Mouse (Mus musculus): ENCODE data around the gene Tlr4.

Tlr4 gene

GRCm38 (mm10) chr4:66827463-66828162, at the start of gene Tlr4:
Gene Tlr4 (plus strand): TSS chr4:66827584.
- no peak for DNase-seq (ENCODE audit: low read depth, low spot score)

- DNase-seq (ENCODE audit: low read depth, low spot score), result no peak
Observed at GRCm38 (mm10) chr4:66794283-66794682, 33.1 kb upstream of the Tlr4 start.

DNA sequence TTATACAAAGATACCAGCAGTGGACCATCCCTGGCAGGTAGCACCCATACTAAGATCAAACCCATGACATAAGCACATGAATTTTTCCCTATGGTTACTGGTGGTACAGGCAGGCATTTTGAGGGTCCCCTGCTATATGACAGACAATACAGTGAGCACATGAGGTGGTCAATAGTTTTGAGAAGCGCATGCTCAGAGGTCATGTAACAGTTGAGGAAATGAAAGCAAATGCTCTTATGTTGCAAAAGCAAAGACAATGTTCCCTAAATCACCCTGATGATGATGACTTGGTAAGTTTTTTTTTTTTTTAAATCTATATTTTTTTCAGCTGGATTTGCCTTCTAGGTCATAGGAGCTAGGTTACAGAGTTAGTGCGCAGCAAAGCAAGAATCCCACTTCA, 30.7 kb upstream of the Tlr4 start:
- no peak for DNase-seq (ENCODE audit: low read depth, low spot score)

DNA sequence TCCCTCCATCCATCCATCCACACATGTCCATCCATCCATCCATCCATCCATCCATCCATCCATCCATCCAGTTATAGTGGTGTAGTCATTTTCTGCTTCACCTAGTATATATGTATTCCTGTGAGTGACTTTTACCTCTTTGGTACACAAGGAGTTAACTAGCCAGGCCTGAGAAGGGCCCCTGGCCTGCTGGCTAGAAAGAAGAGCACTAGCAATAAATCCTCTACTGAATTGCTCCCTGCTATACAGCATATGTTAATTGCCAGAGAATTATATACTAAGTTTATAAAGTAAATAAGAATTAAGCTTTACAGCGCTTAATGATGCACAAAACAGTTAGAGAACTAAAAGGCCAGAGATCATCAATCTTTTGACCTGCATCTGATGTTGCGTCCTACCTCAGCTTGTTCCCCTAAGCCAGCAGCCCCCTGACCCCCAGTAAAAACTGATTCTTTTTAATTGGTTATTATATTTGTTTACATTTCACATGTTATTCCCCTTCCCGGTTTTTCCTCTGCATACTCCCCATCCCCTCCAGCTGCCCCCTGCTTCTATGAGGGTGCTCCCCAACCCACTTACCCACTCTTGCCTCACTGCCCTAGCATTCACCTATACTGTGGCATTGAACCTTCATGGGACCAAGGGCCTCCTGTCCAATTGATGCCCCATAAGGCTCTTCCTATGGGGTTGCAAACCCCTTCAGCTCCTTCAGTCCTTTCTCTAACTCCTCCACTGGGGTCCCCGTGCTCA, 22.7 kb upstream of the Tlr4 start:
- DNase-seq (ENCODE audit: low read depth, low spot score), result no peak

GRCm38 (mm10) chr4:66805747-66806146, 21.6 kb upstream of the Tlr4 start:
- DNase-seq (ENCODE audit: low read depth, low spot score), result no peak

- DNase-seq (ENCODE audit: low read depth, low spot score), result no peak
Observed at GRCm38 (mm10) chr4:66816364-66817026, 10.9 kb upstream of the Tlr4 start.

- no peak for DNase-seq (ENCODE audit: low read depth, low spot score)
Observed at GRCm38 (mm10) chr4:66821171-66821570, 6.2 kb upstream of the Tlr4 start.

- no peak for DNase-seq (ENCODE audit: low read depth, low spot score)
Observed at GRCm38 (mm10) chr4:66821764-66822163, 5.6 kb upstream of the Tlr4 start.

DNA sequence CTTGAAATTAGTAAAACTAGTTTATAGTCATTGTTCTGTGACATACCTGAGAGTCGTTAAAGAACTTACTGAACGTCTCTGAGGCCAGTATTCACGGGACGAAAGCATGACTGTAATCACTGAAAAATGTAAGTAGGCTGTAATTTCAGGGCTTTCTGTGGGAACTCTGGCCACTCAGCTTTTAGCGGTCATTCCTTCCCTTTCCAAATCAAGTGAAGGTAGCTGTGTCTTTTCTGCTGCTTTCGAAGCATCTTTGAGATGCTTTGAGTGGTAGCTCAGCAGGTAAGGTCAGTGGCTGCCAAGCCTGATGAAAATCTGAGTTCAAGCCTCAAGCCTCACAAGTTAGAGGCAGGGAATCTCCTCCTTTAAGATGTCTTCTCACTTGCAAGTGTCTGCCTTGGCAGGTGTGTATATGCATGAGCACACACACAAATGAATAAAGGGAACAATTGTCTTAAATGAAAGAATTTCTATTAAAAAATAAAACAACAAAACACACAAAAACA, 832 bp downstream of the Tlr4 start:
- no peak for DNase-seq (ENCODE audit: low read depth, low spot score)

DNA sequence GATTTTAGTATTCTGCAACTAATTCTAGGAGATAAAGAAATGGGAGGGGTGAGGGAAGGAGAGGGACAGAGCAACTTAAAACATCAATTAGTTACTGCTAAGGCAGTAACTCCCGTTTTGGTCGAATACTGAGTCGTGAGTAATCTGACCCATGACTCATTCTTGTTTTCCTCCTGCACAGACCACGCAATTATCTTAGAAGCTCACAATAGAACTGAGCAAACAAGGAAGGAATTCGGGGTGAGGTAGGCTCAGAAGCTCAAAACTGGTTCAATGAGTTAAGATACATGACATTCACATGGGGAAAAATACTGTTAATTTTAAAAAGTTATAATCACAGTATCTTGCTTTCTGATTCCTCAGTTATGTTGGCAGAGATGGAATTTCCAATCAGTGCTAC, 1.3 kb downstream of the Tlr4 start:
- DNase-seq (ENCODE audit: low read depth, low spot score), result no peak

DNA sequence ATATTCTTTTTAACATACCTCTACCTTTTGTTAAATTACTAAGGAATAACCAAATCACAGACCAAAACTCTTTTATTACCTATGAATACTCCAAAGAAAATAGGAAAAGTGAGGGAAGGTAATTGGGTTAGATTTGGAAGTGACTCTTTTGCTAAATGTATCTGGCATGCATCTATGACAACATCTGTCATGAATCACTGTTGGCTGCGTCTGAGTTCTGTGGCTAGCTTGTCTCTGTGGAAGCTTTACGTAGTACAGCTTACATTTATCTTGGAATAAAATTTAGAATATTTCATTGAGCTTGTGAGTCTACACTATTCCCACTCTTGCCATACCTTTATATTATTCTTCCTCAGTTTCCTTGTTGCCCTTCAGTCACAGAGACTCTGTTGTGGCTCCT, 10.7 kb downstream of the Tlr4 start:
- no peak for DNase-seq (ENCODE audit: low read depth, low spot score)

GRCm38 (mm10) chr4:66843255-66843654, 15.9 kb downstream of the Tlr4 start:
- DNase-seq (ENCODE audit: low read depth, low spot score), result no peak

DNA sequence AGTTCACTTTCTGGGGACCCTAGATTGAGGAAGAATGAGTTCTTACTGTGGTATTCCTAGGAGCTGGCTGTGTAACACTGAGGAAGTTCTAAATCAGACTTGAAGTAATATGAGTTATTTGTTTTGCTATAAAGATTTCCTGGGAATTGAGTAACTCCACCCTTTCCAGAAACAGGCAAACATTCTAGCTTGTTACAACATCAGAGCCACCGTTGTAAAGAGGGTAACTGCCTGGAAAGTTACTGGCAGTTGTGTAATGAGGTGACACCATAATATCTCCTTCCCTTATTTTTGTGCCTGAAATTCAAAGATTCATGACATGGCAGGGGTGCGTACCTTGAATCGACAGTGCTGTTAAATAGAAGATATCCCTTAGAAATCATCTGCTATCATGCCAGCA, 24.6 kb downstream of the Tlr4 start:
- DNase-seq (ENCODE audit: low read depth, low spot score), result no peak

GRCm38 (mm10) chr4:66856992-66857391, 29.6 kb downstream of the Tlr4 start:
- no peak for DNase-seq (ENCODE audit: low read depth, low spot score)

- DNase-seq (ENCODE audit: low read depth, low spot score), result no peak
Observed at GRCm38 (mm10) chr4:66869919-66870318, 42.5 kb downstream of the Tlr4 start.

GRCm38 (mm10) chr4:66872026-66872425, 44.6 kb downstream of the Tlr4 start:
- no peak for DNase-seq (ENCODE audit: low read depth, low spot score)

DNA sequence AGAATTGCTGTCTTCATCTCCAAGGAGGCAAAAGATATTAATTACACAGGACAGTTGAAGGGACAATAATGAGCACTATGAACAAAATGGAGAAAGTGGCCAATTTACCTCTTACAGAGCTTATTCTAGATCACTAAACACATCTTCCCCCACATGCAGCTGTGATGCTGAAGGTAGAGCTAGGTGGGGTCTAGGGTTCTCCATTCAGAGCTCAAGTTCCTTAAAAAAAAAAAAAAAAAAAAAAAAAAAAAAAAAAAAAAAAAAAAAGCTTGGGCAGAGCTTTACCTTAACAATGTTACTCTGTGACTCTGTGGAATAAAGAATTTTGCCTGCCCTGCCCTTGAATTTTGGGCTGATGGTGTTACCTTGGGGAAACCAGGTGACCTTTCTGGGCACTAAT, 46.0 kb downstream of the Tlr4 start:
- no peak for DNase-seq (ENCODE audit: low read depth, low spot score)

GRCm38 (mm10) chr4:66875751-66876150, 48.4 kb downstream of the Tlr4 start:
- DNase-seq (ENCODE audit: low read depth, low spot score), result no peak

GRCm38 (mm10) chr4:66877609-66878008, 50.2 kb downstream of the Tlr4 start:
- no peak for DNase-seq (ENCODE audit: low read depth, low spot score)

DNA sequence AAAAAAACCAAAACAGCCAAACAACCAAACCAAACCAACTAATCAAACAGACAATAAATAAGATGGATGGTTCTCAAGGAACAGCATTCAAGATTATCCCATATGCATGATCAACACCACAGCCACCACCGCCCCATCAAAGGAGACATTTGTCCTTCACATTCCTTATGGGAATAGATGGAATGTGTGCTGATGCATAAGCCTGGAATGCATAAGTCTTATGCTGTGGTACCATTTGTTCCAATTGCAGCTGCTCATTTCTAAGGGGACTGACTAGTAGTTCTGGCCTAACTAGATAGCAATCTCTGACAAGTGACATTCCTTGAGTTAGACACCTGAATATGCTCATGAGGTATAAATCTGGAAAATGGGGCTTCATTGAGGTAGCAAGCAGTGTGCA, 54.1 kb downstream of the Tlr4 start:
- no peak for DNase-seq (ENCODE audit: low read depth, low spot score)

DNA sequence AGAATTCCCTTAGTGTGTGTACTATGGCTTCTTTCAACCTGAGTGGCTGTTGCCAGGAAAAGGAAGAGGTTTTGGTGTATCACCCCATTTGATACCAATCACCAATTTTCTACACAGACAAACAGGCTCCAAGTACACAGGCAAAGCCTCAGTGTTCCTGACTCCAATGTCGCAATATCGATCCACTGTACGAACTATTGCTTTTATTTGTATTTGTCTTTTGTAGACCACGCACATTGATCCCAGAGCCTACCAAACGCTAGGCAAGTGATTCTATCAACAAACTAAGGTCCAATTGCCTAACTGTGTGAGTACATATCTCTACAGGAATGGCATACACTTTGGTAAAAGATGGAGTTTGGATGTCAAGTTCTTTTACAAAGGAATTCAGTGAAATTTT, 55.9 kb downstream of the Tlr4 start:
- DNase-seq (ENCODE audit: low read depth, low spot score), result no peak

GRCm38 (mm10) chr4:66894547-66894946, 67.2 kb downstream of the Tlr4 start:
- DNase-seq (ENCODE audit: low read depth, low spot score), result no peak

- DNase-seq (ENCODE audit: low read depth, low spot score), result no peak
Observed at GRCm38 (mm10) chr4:66894981-66895380, 67.6 kb downstream of the Tlr4 start.

Data from c-Kit-negative CD71-positive TER-119-positive erythroid progenitor cells, embryonic 14.5 days (primary cell).